Mouse (Mus musculus) midbrain, embryonic 14.5 days (tissue): Measurements from ENCODE around the gene Phf13. TPM values are rescaled to one million over a fixed set of nuclear protein-coding genes. Genes with fewer than 3 reads are reported as not detected.

Experiments
- ATAC-seq: fragments of 200-750 bp; cut with Nextera tagmentation; 2 replicates; pipeline ENCODE4 v1.8.0; 2017; ENCODE audit warnings: moderate number of reproducible peaks, moderate library complexity; ENCODE audit not compliant: low FRiP score, low TSS enrichment
- DNase-seq: peaks from one replicate; pipeline ENCODE4 v3.0.0-alpha.2; 2015
- H3K27ac ChIP-seq: fragments of 300-500 bp; sonication (generic); replicated peaks from 2 replicates; pipeline ENCODE4 v1.5.1; 2014; ENCODE audit warnings: mild to moderate bottlenecking, low read depth, low read length, moderate library complexity
- H3K27me3 ChIP-seq: fragments of 300-500 bp; sonication (generic); 2 replicates; pipeline ENCODE4 v1.6.1; 2014; ENCODE audit warnings: low read length, control low read depth, mixed read lengths; ENCODE audit not compliant: control insufficient read depth, insufficient read depth
- H3K36me3 ChIP-seq: fragments of 300-500 bp; sonication (generic); 2 replicates; pipeline ENCODE4 v1.6.1; 2014; ENCODE audit warnings: low read length, control low read depth; ENCODE audit not compliant: control insufficient read depth, insufficient read depth
- H3K4me1 ChIP-seq: fragments of 300-500 bp; sonication (generic); 2 replicates; pipeline ENCODE4 v1.6.1; 2014; ENCODE audit warnings: mild to moderate bottlenecking, antibody characterized with exemption, low read length, control low read depth; ENCODE audit not compliant: control insufficient read depth, insufficient read depth
- H3K4me2 ChIP-seq: fragments of 300-500 bp; sonication (generic); 2 replicates; pipeline ENCODE4 v1.6.1; 2014; ENCODE audit warnings: mild to moderate bottlenecking, low read length, moderate library complexity
- H3K4me3 ChIP-seq: fragments of 300-500 bp; sonication (generic); replicated peaks from 2 replicates; pipeline ENCODE4 v1.5.1; 2014; ENCODE audit warnings: low read depth, low read length
- H3K9ac ChIP-seq: fragments of 300-500 bp; sonication (generic); replicated peaks from 2 replicates; pipeline ENCODE4 v1.6.1; 2014; ENCODE audit warnings: mild to moderate bottlenecking, low read length, moderate library complexity
- H3K9me3 ChIP-seq: fragments of 300-500 bp; sonication (generic); 2 replicates; pipeline ENCODE4 v1.6.1; 2016; ENCODE audit warnings: low read length, control low read depth, mixed read lengths; ENCODE audit not compliant: control insufficient read depth
- WGBS: fragments of 180-500 bp; shearing (Covaris S2); extraction: QIAGEN DNeasy Blood & Tissue Kit; methylation state at CpG from one replicate; pipeline ENCODE4 v1.1.7; 2014; 5-methylcytosine and 5-hydroxymethylcytosine counted together
- polyA plus RNA-seq: library from polyadenylated mRNA; unstranded; fragments of >200 nt; fragmentation: Nextera tagmentation; extraction: Ambion mirVana; gene quantifications from 2 replicates; pipeline ENCODE4 v1.2.1, GENCODE M21; 2014

The Phf13 gene
- polyA plus RNA-seq, 1 experiment from 2014 or later: 19.0 TPM

GRCm38 (mm10) chr4:151977748-151978147 lies 18.3 kb downstream of the Phf13 start:
- WGBS: 42% methylated on average over 10 of the region's 10 CpGs
- Histone ChIP-seq H3K4me2 (no peak overlapping the region), H3K9ac (0 out of 2 replicates have a peak overlapping the region, but pooled peaks have one; percentile 6), H3K27me3 (no peaks in the 10 kb centered on the region), H3K9me3 (no peaks in the 10 kb centered on the region), H3K36me3 (peaks cover 57% of the 10 kb centered on the region), H3K4me1 (0 out of 2 replicates have a peak, but pooled peaks cover 2% of the 10 kb centered on the region), H3K27ac (no peak overlapping the region), H3K4me3 (no peak overlapping the region)
- DNase-seq (peak; percentile 94), ATAC-seq (no peak)

- ATAC-seq (no peak), DNase-seq (peak; percentile 55)
- H3K9me3 ChIP-seq: no peaks in the 10 kb centered on the region
- H3K9ac ChIP-seq: no peak overlapping the region
- no peak overlapping the region for H3K27ac ChIP-seq
- peaks cover 47% of the 10 kb centered on the region for H3K36me3 ChIP-seq
- H3K4me1 ChIP-seq: 0 out of 2 replicates have a peak, but pooled peaks cover 2% of the 10 kb centered on the region
- no peaks in the 10 kb centered on the region for H3K27me3 ChIP-seq
- 97% methylated on average over 3 of the region's 3 CpGs for WGBS
- H3K4me2 ChIP-seq: no peak overlapping the region
- no peak overlapping the region for H3K4me3 ChIP-seq
Measured at GRCm38 (mm10) chr4:151975441-151975840, 20.6 kb downstream of the Phf13 start.

GRCm38 (mm10) chr4:151972221-151972967 lies 23.7 kb downstream of the Phf13 start:
- Histone ChIP-seq H3K4me2 (no peak overlapping the region), H3K27ac (no peak overlapping the region), H3K9ac (no peak overlapping the region), H3K36me3 (peaks cover 38% of the 10 kb centered on the region), H3K4me1 (no peaks in the 10 kb centered on the region), H3K9me3 (no peaks in the 10 kb centered on the region), H3K4me3 (no peak overlapping the region), H3K27me3 (no peaks in the 10 kb centered on the region)
- ATAC-seq (no peak), DNase-seq (peak; percentile 70)
- WGBS: 73% methylated on average over 10 of the region's 10 CpGs

- no peak overlapping the region for H3K4me3 ChIP-seq
- no peak overlapping the region for H3K9ac ChIP-seq
- 82% methylated on average over 26 of the region's 26 CpGs for whole genome bisulfite sequencing
- no peak overlapping the region for H3K4me2 ChIP-seq
- ATAC-seq: no peak
- no peaks in the 10 kb centered on the region for H3K4me1 ChIP-seq
- DNase-seq: no peak
- H3K9me3 ChIP-seq: no peaks in the 10 kb centered on the region
- peaks cover 34% of the 10 kb centered on the region for H3K36me3 ChIP-seq
- H3K27me3 ChIP-seq: no peaks in the 10 kb centered on the region
- no peak overlapping the region; the same call in 1 of the 2 replicates for H3K27ac ChIP-seq
Measured at GRCm38 (mm10) chr4:151968204-151968921, 27.7 kb downstream of the Phf13 start.

GRCm38 (mm10) chr4:151962817-151963216 lies 33.2 kb downstream of the Phf13 start:
- DNase-seq (no peak), ATAC-seq (no peak)
- Histone ChIP-seq H3K36me3 (peaks cover 65% of the 10 kb centered on the region), H3K27ac (no peak overlapping the region), H3K9ac (no peak overlapping the region), H3K9me3 (no peaks in the 10 kb centered on the region), H3K4me3 (no peak overlapping the region), H3K4me2 (no peak overlapping the region), H3K27me3 (no peaks in the 10 kb centered on the region), H3K4me1 (no peaks in the 10 kb centered on the region)
- WGBS: 90% methylated on average over 3 of the region's 3 CpGs

GRCm38 (mm10) chr4:151960513-151960854 lies 35.6 kb downstream of the Phf13 start:
- 83% methylated on average over 3 of the region's 3 CpGs for WGBS
- H3K27me3 ChIP-seq: no peaks in the 10 kb centered on the region
- no peak overlapping the region for H3K9ac ChIP-seq
- H3K4me2 ChIP-seq: no peak overlapping the region
- H3K4me1 ChIP-seq: no peaks in the 10 kb centered on the region
- no peak for ATAC-seq
- no peaks in the 10 kb centered on the region for H3K9me3 ChIP-seq
- no peak overlapping the region for H3K27ac ChIP-seq
- H3K4me3 ChIP-seq: no peak overlapping the region
- peaks cover 78% of the 10 kb centered on the region for H3K36me3 ChIP-seq
- no peak for DNase-seq

GRCm38 (mm10) chr4:151959849-151960512 lies 36.1 kb downstream of the Phf13 start:
- H3K27ac ChIP-seq: no peak overlapping the region
- H3K4me2 ChIP-seq: no peak overlapping the region
- H3K36me3 ChIP-seq: peaks cover 77% of the 10 kb centered on the region
- ATAC-seq (no peak), DNase-seq (no peak)
- H3K9ac ChIP-seq: no peak overlapping the region
- WGBS: 94% methylated on average over 11 of the region's 11 CpGs
- H3K27me3 ChIP-seq: no peaks in the 10 kb centered on the region
- H3K4me3 ChIP-seq: no peak overlapping the region
- no peaks in the 10 kb centered on the region for H3K9me3 ChIP-seq
- H3K4me1 ChIP-seq: no peaks in the 10 kb centered on the region

GRCm38 (mm10) chr4:151957584-151958315 lies 38.3 kb downstream of the Phf13 start:
- Histone ChIP-seq H3K4me1 (no peaks in the 10 kb centered on the region), H3K4me2 (no peak overlapping the region), H3K27ac (no peak overlapping the region), H3K9ac (no peak overlapping the region), H3K36me3 (peaks cover 79% of the 10 kb centered on the region), H3K9me3 (no peaks in the 10 kb centered on the region), H3K4me3 (no peak overlapping the region), H3K27me3 (no peaks in the 10 kb centered on the region)
- 92% methylated on average over 9 of the region's 9 CpGs for WGBS
- DNase-seq (no peak), ATAC-seq (no peak)
